In the genomic region with DNA sequence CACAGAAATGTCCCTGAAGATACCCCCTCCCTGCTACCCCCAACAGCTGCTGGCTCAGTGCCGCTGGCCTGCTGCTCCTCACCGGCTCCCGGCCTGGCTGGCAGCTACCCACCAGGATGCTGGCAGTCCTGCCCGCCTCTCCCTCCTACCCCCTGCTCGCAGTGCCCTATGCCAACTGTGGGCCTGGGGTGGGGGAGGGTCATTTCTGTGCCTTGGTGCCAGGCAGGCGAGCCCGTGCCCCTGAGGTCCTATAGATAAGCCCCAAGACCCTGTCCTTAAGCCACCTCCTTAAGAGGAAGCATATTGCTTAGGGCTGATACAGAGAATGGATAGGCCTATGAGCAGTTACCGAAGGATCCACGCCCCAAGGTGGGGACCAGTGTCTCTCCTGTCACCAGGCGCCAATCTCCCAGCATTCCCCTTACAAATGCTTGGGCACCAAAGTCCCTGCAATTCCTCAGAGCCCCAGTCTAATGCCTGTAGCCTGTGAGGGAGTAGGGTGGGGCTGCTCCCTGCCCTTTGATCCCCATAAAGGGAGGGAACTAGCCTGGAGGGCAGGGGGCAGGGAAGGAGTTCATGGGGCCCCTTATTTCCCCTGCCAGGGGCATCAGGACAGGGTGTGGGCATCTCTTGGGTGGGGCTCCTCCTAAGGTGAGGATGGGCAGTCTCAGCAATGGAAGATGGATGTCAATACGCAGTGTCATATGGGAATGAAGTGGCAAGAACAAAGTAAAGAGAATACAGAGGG, we compare ENCODE assay signal across 10 mouse cellular contexts. TPM values are rescaled to one million over a fixed set of nuclear protein-coding genes. Genes with fewer than 3 reads are reported as not detected.
DNase-seq lines count a peak whose midpoint lies in the region; ATAC-seq and TF ChIP-seq lines count a peak whose summit lies in the region.
"Had no signal": no experiment of that assay in that cellular context is flagged by ENCODE, and none has a peak within 500 bp of the region (broad histone marks: within the 10 kb centered on the region; RNA-seq: fewer than 3 reads in every experiment).

No protein-coding gene starts in this region.

- TF ChIP-seq CTCF in kidney, adult 2 months (conservative IDR thresholded peaks at IDR 0.05; ENCODE audit: insufficient read depth, insufficient read length, low read depth, low read length): no peak

- no peak for ATAC-seq in heart, embryonic 11.5 days (replicated peaks; ENCODE audit: insufficient number of reproducible peaks, low FRiP score, low TSS enrichment)
- peak; percentile 16 for ATAC-seq in forebrain, embryonic 16.5 days
- ATAC-seq in midbrain, embryonic 15.5 days (replicated peaks): peak; percentile 6; the same call in 1 of the 2 replicates
- ATAC-seq: Patski had no signal

- no peak overlapping the region for H3K4me3 ChIP-seq in heart, embryonic 11.5 days (ENCODE audit: low read depth, low read length)
- no peak overlapping the region for H3K4me3 ChIP-seq in forebrain, embryonic 16.5 days (replicated peaks; ENCODE audit: low read length)
- H3K4me3 ChIP-seq in kidney, adult 2 months (ENCODE audit: insufficient read depth, low read depth, low read length): no peak overlapping the region
- no peak overlapping the region for H3K4me3 ChIP-seq in midbrain, embryonic 15.5 days

- no peak overlapping the region for H3K4me2 ChIP-seq in heart, embryonic 11.5 days
- no peak overlapping the region for H3K4me2 ChIP-seq in forebrain, embryonic 16.5 days (ENCODE audit: low read length)
- no peak overlapping the region for H3K4me2 ChIP-seq in midbrain, embryonic 15.5 days

- DNase-seq in heart, adult 18-20 months: peak; percentile 70 to 84
- DNase-seq in spleen, postnatal 10 days (ENCODE audit: low spot score in 2 of 2): peak; percentile 34 to 38
- DNase-seq in spleen, adult 12 weeks (ENCODE audit: low spot score): no peak
- peak; percentile 73 for DNase-seq in kidney, adult 2 months
- DNase-seq in urinary bladder, postnatal 10 days (ENCODE audit: low spot score): no peak

- no peak overlapping the region for H3K27ac ChIP-seq in heart, embryonic 11.5 days (ENCODE audit: low read depth, low read length)
- no peak overlapping the region for H3K27ac ChIP-seq in forebrain, embryonic 16.5 days (ENCODE audit: low read length)
- H3K27ac ChIP-seq in kidney, adult 2 months (ENCODE audit: insufficient read depth, low read depth, low read length): no peak overlapping the region
- H3K27ac ChIP-seq in midbrain, embryonic 15.5 days: no peak overlapping the region

- H3K27me3 ChIP-seq in heart, embryonic 11.5 days (ENCODE audit: control insufficient read depth, insufficient read depth, low read length): no peaks in the 10 kb centered on the region
- no peaks in the 10 kb centered on the region for H3K27me3 ChIP-seq in forebrain, embryonic 16.5 days (replicated peaks; ENCODE audit: control insufficient read depth, insufficient read depth, low read length)
- no peaks in the 10 kb centered on the region for H3K27me3 ChIP-seq in kidney, adult 2 months (replicated peaks; ENCODE audit: control insufficient read depth, insufficient read depth, low read length)
- H3K27me3 ChIP-seq in midbrain, embryonic 15.5 days (replicated peaks): peaks cover 8% of the 10 kb centered on the region
- H3K27me3 ChIP-seq: Patski had no signal

- peaks cover 26% of the 10 kb centered on the region for H3K4me1 ChIP-seq in heart, embryonic 11.5 days (ENCODE audit: control insufficient read depth, insufficient read depth, low read length)
- peaks cover 34% of the 10 kb centered on the region for H3K4me1 ChIP-seq in forebrain, embryonic 16.5 days (replicated peaks; ENCODE audit: control insufficient read depth, insufficient read depth, low read length)
- peaks cover 35% of the 10 kb centered on the region for H3K4me1 ChIP-seq in kidney, adult 2 months (ENCODE audit: control insufficient read depth, insufficient read depth, low read length)
- H3K4me1 ChIP-seq in midbrain, embryonic 15.5 days: peaks cover 36% of the 10 kb centered on the region

- H3K36me3 ChIP-seq in heart, embryonic 11.5 days (ENCODE audit: control insufficient read depth, insufficient read depth, low read length): no peaks in the 10 kb centered on the region
- no peaks in the 10 kb centered on the region for H3K36me3 ChIP-seq in forebrain, embryonic 16.5 days (ENCODE audit: control insufficient read depth, insufficient read depth)
- no peaks in the 10 kb centered on the region for H3K36me3 ChIP-seq in kidney, adult 2 months (ENCODE audit: control insufficient read depth, insufficient read depth, low read length)
- no peaks in the 10 kb centered on the region for H3K36me3 ChIP-seq in midbrain, embryonic 15.5 days (replicated peaks)

- TF ChIP-seq POLR2A in kidney, adult 2 months (IDR thresholded peaks at IDR 0.05; ENCODE audit: low read depth, low read length): no peak

- WGBS in heart, embryonic 11.5 days (ENCODE audit: insufficient replicate concordance): 75% methylated on average over 11 of the region's 11 CpGs
- WGBS in forebrain, embryonic 16.5 days: 58% methylated on average over 11 of the region's 11 CpGs
- 36% methylated on average over 11 of the region's 11 CpGs for whole genome bisulfite sequencing in kidney, adult 2 months
- 70% methylated on average over 11 of the region's 11 CpGs for WGBS in midbrain, embryonic 15.5 days

- no peak overlapping the region for H3K9ac ChIP-seq in heart, embryonic 11.5 days (ENCODE audit: low read depth, low read length)
- H3K9ac ChIP-seq in forebrain, embryonic 16.5 days (replicated peaks; ENCODE audit: low read depth, low read length): no peak overlapping the region
- H3K9ac ChIP-seq in midbrain, embryonic 15.5 days: no peak overlapping the region

- H3K9me3 ChIP-seq in heart, embryonic 11.5 days (replicated peaks; ENCODE audit: control insufficient read depth, low read length): no peaks in the 10 kb centered on the region
- H3K9me3 ChIP-seq in forebrain, embryonic 16.5 days (ENCODE audit: control insufficient read depth, low read length): no peaks in the 10 kb centered on the region
- H3K9me3 ChIP-seq in midbrain, embryonic 15.5 days: no peaks in the 10 kb centered on the region

RNA-seq across cellular contexts. Expression of a gene that starts 6.3 kb away (rescaled TPM):
- total RNA-seq in heart, adult 18-20 months (2021): 10 to 100 TPM; 21.3 to 23.3 TPM
- 1.2 and 2.2 TPM in 2 replicates for polyA plus RNA-seq in heart, embryonic 11.5 days (2014; fragmentation: Nextera tagmentation; extraction: Ambion mirVana)
- polyA plus RNA-seq in forebrain, embryonic 16.5 days (2015; fragmentation: Nextera tagmentation; extraction: Ambion mirVana): 0.51 and 0.77 TPM in 2 replicates
- 54.3 and 58.8 TPM in 2 replicates for polyA plus RNA-seq in kidney, adult 2 months (2012; rRNA removed)
- polyA plus RNA-seq in midbrain, embryonic 15.5 days (2015; fragmentation: Nextera tagmentation; extraction: Ambion mirVana): 0.59 and 0.64 TPM in 2 replicates

RNA-seq across cellular contexts. Expression of a gene that starts 14.3 kb away (rescaled TPM):
- 1 to 10 TPM in 1 of 2 experiments, not detected in 1; 1.0 TPM for total RNA-seq in heart, adult 18-20 months (2021)
- not detected in 2 replicates for polyA plus RNA-seq in heart, embryonic 11.5 days (2014; fragmentation: Nextera tagmentation; extraction: Ambion mirVana)
- polyA plus RNA-seq in forebrain, embryonic 16.5 days (2015; fragmentation: Nextera tagmentation; extraction: Ambion mirVana): 0.77 TPM in 1 of 2 replicates, not detected in the other
- polyA plus RNA-seq in kidney, adult 2 months (2012; rRNA removed): 0.15 TPM in 1 of 2 replicates, not detected in the other
- polyA plus RNA-seq in midbrain, embryonic 15.5 days (2015; fragmentation: Nextera tagmentation; extraction: Ambion mirVana): 0.22 and 2.3 TPM in 2 replicates
- polyA plus RNA-seq: gonadal fat pad, adult 2 months; Patski had no signal

RNA-seq across cellular contexts. Expression of a gene that starts 23.3 kb away (rescaled TPM):
- not detected for total RNA-seq in heart, adult 18-20 months (2021)
- 0.17 and 0.21 TPM in 2 replicates for polyA plus RNA-seq in heart, embryonic 11.5 days (2014; fragmentation: Nextera tagmentation; extraction: Ambion mirVana)
- polyA plus RNA-seq in forebrain, embryonic 16.5 days (2015; fragmentation: Nextera tagmentation; extraction: Ambion mirVana): 1.2 and 1.3 TPM in 2 replicates
- polyA plus RNA-seq in kidney, adult 2 months (2012; rRNA removed): 1.8 and 2.2 TPM in 2 replicates
- polyA plus RNA-seq in midbrain, embryonic 15.5 days (2015; fragmentation: Nextera tagmentation; extraction: Ambion mirVana): 0.89 and 0.99 TPM in 2 replicates

RNA-seq across cellular contexts. Expression of a gene that starts 23.4 kb away (rescaled TPM):
- 10 to 100 TPM; 59.5 to 63.8 TPM for total RNA-seq in heart, adult 18-20 months (2021)
- 33.7 and 34.2 TPM in 2 replicates for polyA plus RNA-seq in heart, embryonic 11.5 days (2014; fragmentation: Nextera tagmentation; extraction: Ambion mirVana)
- 43.6 and 46.7 TPM in 2 replicates for polyA plus RNA-seq in forebrain, embryonic 16.5 days (2015; fragmentation: Nextera tagmentation; extraction: Ambion mirVana)
- polyA plus RNA-seq in kidney, adult 2 months (2012; rRNA removed): 54.6 and 56.7 TPM in 2 replicates
- polyA plus RNA-seq in midbrain, embryonic 15.5 days (2015; fragmentation: Nextera tagmentation; extraction: Ambion mirVana): 35.9 and 36.5 TPM in 2 replicates

RNA-seq across cellular contexts. Expression of a gene that starts 26.5 kb away (rescaled TPM):
- total RNA-seq in heart, adult 18-20 months (2021): not detected
- 0.07 TPM in 1 of 2 replicates, not detected in the other for polyA plus RNA-seq in heart, embryonic 11.5 days (2014; fragmentation: Nextera tagmentation; extraction: Ambion mirVana)
- 0.27 TPM in 1 of 2 replicates, not detected in the other for polyA plus RNA-seq in forebrain, embryonic 16.5 days (2015; fragmentation: Nextera tagmentation; extraction: Ambion mirVana)
- polyA plus RNA-seq in kidney, adult 2 months (2012; rRNA removed): 0.38 and 0.41 TPM in 2 replicates
- polyA plus RNA-seq in midbrain, embryonic 15.5 days (2015; fragmentation: Nextera tagmentation; extraction: Ambion mirVana): 0.14 and 0.17 TPM in 2 replicates

Comparison
In these comparisons a context has a peak if more than half of its experiments do, and no peak if none do; other contexts are left out.
1. DNase-seq: peak in heart, adult 18-20 months (2 of 2), spleen, postnatal 10 days (2 of 2) and kidney, adult 2 months (single experiment); none in spleen, adult 12 weeks (single experiment) and urinary bladder, postnatal 10 days (single experiment).
2. RNA of a gene that starts 6.3 kb away (polyA plus RNA-seq): 54.3 to 58.8 TPM in kidney, adult 2 months; 1.2 to 2.2 TPM in heart, embryonic 11.5 days, 0.51 to 0.77 TPM in forebrain, embryonic 16.5 days and 0.59 to 0.64 TPM in midbrain, embryonic 15.5 days; every median in the first group is over 10 times any median in the second.